Mouse (Mus musculus) thymus, adult 2 months (tissue): ENCODE measurements around the gene Triobp. TPM values are rescaled to one million over a fixed set of nuclear protein-coding genes. Genes with fewer than 3 reads are reported as not detected.
"Not testable (repeated sequence)": the region's sequence is repeated elsewhere in the genome, so short reads cannot be mapped to it uniquely, and the experiment has no call there.

ENCODE experiments used
- DNase-seq: peaks from one replicate; pipeline ENCODE4 v3.0.0; 2021
- H3K27ac ChIP-seq: fragments of 200-500 bp; 2 replicates; pipeline ENCODE4 v1.5.1; 2012; ENCODE audit warnings: low read length, control low read depth; ENCODE audit not compliant: control insufficient read depth, insufficient read depth
- H3K27me3 ChIP-seq: fragments of 200-500 bp; 2 replicates; pipeline ENCODE4 v1.6.1; 2012; ENCODE audit warnings: mild to moderate bottlenecking, low read length, moderate library complexity, mixed read lengths; ENCODE audit not compliant: control insufficient read depth, insufficient read depth
- H3K36me3 ChIP-seq: fragments of 200-500 bp; 2 replicates; pipeline ENCODE4 v1.6.1; 2012; ENCODE audit warnings: mild to moderate bottlenecking, low read length, moderate library complexity; ENCODE audit not compliant: control insufficient read depth, insufficient read depth
- H3K4me1 ChIP-seq: fragments of 200-500 bp; replicated peaks from 2 replicates; pipeline ENCODE4 v1.6.1; 2012; ENCODE audit warnings: low read length; ENCODE audit not compliant: control insufficient read depth, insufficient read depth
- H3K4me3 ChIP-seq: fragments of 200-500 bp; 2 replicates; pipeline ENCODE4 v1.5.1; 2012; ENCODE audit warnings: mild to moderate bottlenecking, low read length, control low read depth, moderate library complexity; ENCODE audit not compliant: control insufficient read depth, insufficient read depth
- CTCF ChIP-seq: fragments of 200-500 bp; IDR thresholded peaks from 2 replicates; pipeline ENCODE4 v1.5.1; 2012; ENCODE audit warnings: mild to moderate bottlenecking, control low read depth, low read length, moderate library complexity, borderline replicate concordance; ENCODE audit not compliant: control insufficient read depth, poor library complexity, insufficient read depth; ENCODE audit errors: extremely low read depth
- POLR2A ChIP-seq: fragments of 200-500 bp; IDR thresholded peaks from 2 replicates; pipeline ENCODE4 v1.6.1; 2012; ENCODE audit warnings: mild to moderate bottlenecking, low read length, control low read depth, moderate library complexity; ENCODE audit not compliant: control insufficient read depth, poor library complexity, insufficient read depth; ENCODE audit errors: extremely low read depth
- WGBS: fragments of 180-500 bp; shearing (Covaris S2); methylation state at CpG from one replicate; pipeline ENCODE4 v1.1.7; 2018; 5-methylcytosine and 5-hydroxymethylcytosine counted together
- polyA plus RNA-seq: library from polyadenylated mRNA; depleted of rRNA; stranded (reverse); fragments of >200 nt; gene quantifications from 2 replicates; pipeline ENCODE4 v1.2.3, GENCODE M21; 2012

Triobp gene
- polyA plus RNA-seq, 1 experiment = 52.2 TPM

- 13% methylated on average over 46 of the region's 46 CpGs for WGBS
- Histone ChIP-seq H3K4me3 (peak overlapping the region; percentile 57), H3K27me3 (no peaks in the 10 kb centered on the region; the same call in 1 of the 2 replicates), H3K27ac (no peak overlapping the region), H3K4me1 (peaks cover 29% of the 10 kb centered on the region), H3K36me3 (no peaks in the 10 kb centered on the region)
- no peak for DNase-seq
- TF ChIP-seq POLR2A = no peak
- TF ChIP-seq CTCF = no peak
Observed at GRCm38 (mm10) chr15:79027291-79028205, 80.0 kb downstream of the Triobp start.

GRCm38 (mm10) chr15:79028237-79028738 is 80.8 kb downstream of the Triobp start, which contains the start of gene H1f0:
Gene H1f0, plus strand, starts transcription at chr15:79028450.
- no peaks in the 10 kb centered on the region; the same call in 1 of the 2 replicates for H3K27me3 ChIP-seq
- peaks cover 29% of the 10 kb centered on the region for H3K4me1 ChIP-seq

GRCm38 (mm10) chr15:79028823-79029484 is 81.4 kb downstream of the Triobp start:
- Histone ChIP-seq H3K27ac (no peak overlapping the region), H3K4me3 (peak overlapping the region; percentile 57), H3K36me3 (no peaks in the 10 kb centered on the region), H3K27me3 (no peaks in the 10 kb centered on the region; the same call in 1 of the 2 replicates), H3K4me1 (peaks cover 29% of the 10 kb centered on the region)
- 45% methylated on average over 16 of the region's 16 CpGs for WGBS
- TF ChIP-seq CTCF (no peak), POLR2A (no peak)
- DNase-seq = no peak

More at GRCm38 (mm10) chr15:79028237-79028738, 80.8 kb downstream of the Triobp start, which contains the start of gene H1f0:
- under 1% methylated on average over 58 of the region's 58 CpGs for WGBS
- DNase-seq = peak; percentile 70
- Histone ChIP-seq H3K27ac (no peak within 1 kb of the TSS), H3K36me3 (no peaks in the 10 kb centered on the region), H3K4me3 (peak within 1 kb of the TSS; percentile 57)
- peak; percentile 38; the same call in 1 of the 2 replicates for TF ChIP-seq POLR2A
- TF ChIP-seq CTCF = no peak

GRCm38 (mm10) chr15:79029519-79030241 is 82.2 kb downstream of the Triobp start:
- peak overlapping the region; percentile 22; the same call in 1 of the 2 replicates for H3K4me3 ChIP-seq
- peaks cover 29% of the 10 kb centered on the region for H3K4me1 ChIP-seq
- H3K36me3 ChIP-seq = no peaks in the 10 kb centered on the region
- 7% methylated on average over 11 of the region's 11 CpGs for WGBS
- TF ChIP-seq CTCF = no peak
- no peak for TF ChIP-seq POLR2A
- H3K27ac ChIP-seq = peak overlapping the region; percentile 3; the same call in 1 of the 2 replicates
- no peaks in the 10 kb centered on the region; the same call in 1 of the 2 replicates for H3K27me3 ChIP-seq
- no peak for DNase-seq

GRCm38 (mm10) chr15:79030551-79031435 is 83.3 kb downstream of the Triobp start:
- Histone ChIP-seq H3K27me3 (no peaks in the 10 kb centered on the region; the same call in 1 of the 2 replicates), H3K36me3 (no peaks in the 10 kb centered on the region), H3K27ac (no peak overlapping the region), H3K4me1 (peaks cover 29% of the 10 kb centered on the region), H3K4me3 (peak overlapping the region; percentile 36)
- TF ChIP-seq POLR2A (no peak), CTCF (peak; percentile 50; the same call in 1 of the 2 replicates)
- DNase-seq = peak; percentile 38
- 5% methylated on average over 52 of the region's 52 CpGs for WGBS

GRCm38 (mm10) chr15:79031908-79032307 is 84.4 kb downstream of the Triobp start:
- not testable (repeated sequence) for DNase-seq, H3K36me3 ChIP-seq, H3K27me3 ChIP-seq, H3K4me3 ChIP-seq, H3K27ac ChIP-seq
- H3K4me1 ChIP-seq = peaks cover 29% of the 10 kb centered on the region
- WGBS = 96% methylated on average over 5 of the region's 5 CpGs
